38 mouse cellular contexts compared by ENCODE assay signal in genomic region chr8:19247280-19247679, GRCm38 (mm10). TPM values are rescaled to one million over a fixed set of nuclear protein-coding genes. Genes with fewer than 3 reads are reported as not detected.
"Had no signal": no experiment of that assay in that cellular context is flagged by ENCODE, and none has a peak within 500 bp of the region (broad histone marks: within the 10 kb centered on the region; RNA-seq: fewer than 3 reads in every experiment).

Gene Defb5 (plus strand): TSS chr8:19247580.

- H3K4me1 ChIP-seq: limb, embryonic 10.5 days; limb, embryonic 12.5 days; limb, embryonic 13.5 days; limb, embryonic 15.5 days; liver, embryonic 12.5 days; liver, embryonic 13.5 days; liver, embryonic 15.5 days; lung, embryonic 15.5 days; megakaryocyte, embryonic 14.5 days; midbrain, embryonic 10.5 days; midbrain, embryonic 12.5 days; midbrain, embryonic 15.5 days; neural tube, embryonic 12.5 days had no signal

- H3K4me3 ChIP-seq: limb, embryonic 10.5 days; limb, embryonic 12.5 days; limb, embryonic 13.5 days; limb, embryonic 15.5 days; liver, embryonic 12.5 days; liver, embryonic 13.5 days; liver, embryonic 15.5 days; lung, embryonic 15.5 days; megakaryocyte, embryonic 14.5 days; midbrain, embryonic 10.5 days; midbrain, embryonic 12.5 days; midbrain, embryonic 15.5 days; myocyte; neural tube, embryonic 12.5 days had no signal

- H3K9me3 ChIP-seq: limb, embryonic 10.5 days; limb, embryonic 13.5 days; limb, embryonic 15.5 days; liver, embryonic 13.5 days; liver, embryonic 15.5 days; lung, embryonic 15.5 days; megakaryocyte, embryonic 14.5 days; midbrain, embryonic 15.5 days had no signal

- ATAC-seq: liver, embryonic 12.5 days; liver, postnatal 0 days; lung, postnatal 0 days; midbrain, embryonic 15.5 days; midbrain, embryonic 16.5 days had no signal

- H3K27me3 ChIP-seq: limb, embryonic 12.5 days; limb, embryonic 13.5 days; limb, embryonic 15.5 days; liver, embryonic 12.5 days; liver, embryonic 13.5 days; liver, embryonic 15.5 days; lung, embryonic 15.5 days; megakaryocyte, embryonic 14.5 days; midbrain, embryonic 12.5 days; midbrain, embryonic 15.5 days; neural tube, embryonic 12.5 days had no signal

- DNase-seq: left cerebral cortex, postnatal 4 days; liver; liver, embryonic 13.5 days; liver, postnatal 0 days; lung, adult 18-20 months; lung, adult 2 months; lung, embryonic 14.5 days; lung, postnatal 10 days; lung, postnatal 14 days; lung, postnatal 36 days; lung, postnatal 4 days; midbrain, embryonic 14.5 days had no signal

- H3K27ac ChIP-seq: limb, embryonic 10.5 days; limb, embryonic 12.5 days; limb, embryonic 13.5 days; limb, embryonic 15.5 days; liver, embryonic 12.5 days; liver, embryonic 13.5 days; liver, embryonic 14.5 days; liver, embryonic 15.5 days; lung, embryonic 15.5 days; macrophage; midbrain, embryonic 10.5 days; midbrain, embryonic 12.5 days; midbrain, embryonic 15.5 days; neural tube, embryonic 12.5 days had no signal

- H3K4me2 ChIP-seq: limb, embryonic 12.5 days; limb, embryonic 13.5 days; limb, embryonic 15.5 days; liver, embryonic 11.5 days; liver, embryonic 12.5 days; liver, embryonic 13.5 days; liver, embryonic 15.5 days; lung, embryonic 14.5 days; lung, embryonic 15.5 days; midbrain, embryonic 11.5 days; midbrain, embryonic 12.5 days; midbrain, embryonic 15.5 days; neural tube, embryonic 12.5 days had no signal

- H3K36me3 ChIP-seq: limb, embryonic 10.5 days; limb, embryonic 12.5 days; limb, embryonic 13.5 days; limb, embryonic 15.5 days; liver, embryonic 12.5 days; liver, embryonic 13.5 days; liver, embryonic 15.5 days; lung, embryonic 15.5 days; midbrain, embryonic 10.5 days; midbrain, embryonic 12.5 days; midbrain, embryonic 15.5 days; neural tube, embryonic 12.5 days had no signal

- H3K9ac ChIP-seq: limb, embryonic 12.5 days; limb, embryonic 13.5 days; limb, embryonic 15.5 days; liver, embryonic 12.5 days; liver, embryonic 13.5 days; liver, embryonic 14.5 days; liver, embryonic 15.5 days; liver, postnatal 0 days; lung, embryonic 14.5 days; lung, embryonic 15.5 days; midbrain, embryonic 12.5 days; midbrain, embryonic 15.5 days; neural tube, embryonic 12.5 days had no signal

RNA-seq across cellular contexts. Expression of gene Defb5, which starts in this region (rescaled TPM):
- polyA plus RNA-seq: limb, embryonic 10.5 days; limb, embryonic 11.5 days; limb, embryonic 12.5 days; limb, embryonic 13.5 days; limb, embryonic 14.5 days; limb, embryonic 15.5 days; liver, adult 2 months; liver, embryonic 11.5 days; liver, embryonic 12.5 days; liver, embryonic 13.5 days; liver, embryonic 14.5 days; liver, embryonic 15.5 days; liver, embryonic 16.5 days; liver, postnatal 0 days; lung, adult 2 months; lung, embryonic 14.5 days; lung, embryonic 15.5 days; lung, embryonic 16.5 days; lung, postnatal 0 days; macrophage; midbrain, embryonic 10.5 days; midbrain, embryonic 11.5 days; midbrain, embryonic 12.5 days; midbrain, embryonic 14.5 days; midbrain, embryonic 15.5 days; midbrain, embryonic 16.5 days; midbrain, postnatal 0 days; myocyte; neural tube, embryonic 11.5 days; neural tube, embryonic 12.5 days had no signal
